Mouse (Mus musculus) effector memory CD4-positive, alpha-beta T cell, adult 7 months (primary cell): ENCODE data around the gene Slx. TPM values are rescaled to one million over a fixed set of nuclear protein-coding genes. Genes with fewer than 3 reads are reported as not detected.

ENCODE experiments used
- polyA plus RNA-seq: library from polyadenylated mRNA; unstranded; fragments of 100-300 nt; shearing (Covaris generic); gene quantifications from one replicate; pipeline ENCODE4 v1.2.1, GENCODE M21; 2017

Slx gene
- polyA plus RNA-seq = not detected

GRCm38 (mm10) chrX:26545465-26545864 is at the start of gene Slx:
TSS of gene Slx (minus strand) at chrX:26545565.

Other genes starting within 250 kb of the Slx start
- gene Gm2030, start 235.5 kb downstream of the Slx start, polyA plus RNA-seq = not detected
- not detected for gene Gm14525, start 157.1 kb upstream of the Slx start, polyA plus RNA-seq